Mouse (Mus musculus): ENCODE data around the gene Heatr5a.

Heatr5a gene

DNA sequence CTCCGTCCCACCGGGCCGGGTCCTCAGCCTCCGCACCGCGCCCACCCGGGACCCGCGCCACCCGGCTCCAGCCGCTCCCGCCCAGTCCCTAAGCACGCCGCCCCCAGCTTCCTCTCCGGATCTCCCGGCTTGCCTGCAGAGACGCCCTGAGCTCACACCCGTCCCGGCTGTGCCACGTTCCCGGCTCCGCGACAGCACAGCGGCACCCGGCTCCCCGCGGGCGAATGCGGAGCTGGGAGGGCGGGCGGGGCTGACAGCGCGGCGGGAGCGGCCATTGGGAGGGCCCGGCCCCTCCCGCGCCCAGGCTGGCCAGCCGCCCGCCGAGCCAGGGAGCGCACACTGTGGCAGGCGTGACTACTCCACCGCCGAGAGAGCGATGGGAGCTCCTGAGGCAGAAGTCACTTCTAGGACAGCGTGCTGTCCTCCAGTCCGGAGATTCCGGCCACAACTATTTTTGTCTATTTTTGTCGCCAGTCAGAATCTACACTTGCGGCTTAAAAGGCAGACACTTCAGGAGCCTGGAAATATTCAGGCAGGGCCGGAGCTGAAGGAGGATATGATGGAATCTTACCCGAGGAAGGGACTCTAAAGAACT, at the start of gene Heatr5a:
TSS of gene Heatr5a (minus strand) at position 252 of the 595 bp plus-strand sequence.
- in situ Hi-C loops (cut with MboI; ENCODE audit: low sequenced_read_pairs), result no loop called here

DNA sequence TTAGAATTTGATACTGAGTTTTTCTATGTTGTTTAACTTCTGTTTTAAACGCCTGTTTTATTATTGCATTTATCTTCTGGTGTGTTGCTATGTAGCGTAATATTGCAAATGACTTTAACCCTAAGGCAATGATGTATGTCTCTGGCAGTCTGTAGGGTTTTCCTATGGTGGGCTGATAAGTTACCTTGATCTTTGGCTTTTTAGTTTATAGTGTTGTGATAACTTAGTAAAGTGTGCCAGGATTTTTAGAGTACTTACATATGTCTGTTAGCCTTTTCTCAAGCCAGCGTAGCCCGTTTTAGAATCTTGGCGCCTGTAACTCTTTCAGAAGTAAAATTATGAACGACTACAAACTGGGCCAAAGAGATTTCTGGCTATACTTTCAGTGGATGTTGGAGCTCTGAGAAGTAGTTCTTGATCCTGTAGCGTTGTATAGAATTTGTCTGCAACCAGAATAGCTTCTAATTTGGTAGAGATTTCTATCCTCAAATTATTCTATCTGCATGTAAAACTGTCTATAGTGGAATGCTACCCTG, 43.4 kb upstream of the Heatr5a start:
- in situ Hi-C loops (cut with MboI; ENCODE audit: low sequenced_read_pairs), result loop anchor here (25.0 kb wide), 1 partner anchor 823 kb away; no protein-coding TSS in a partner anchor

DNA sequence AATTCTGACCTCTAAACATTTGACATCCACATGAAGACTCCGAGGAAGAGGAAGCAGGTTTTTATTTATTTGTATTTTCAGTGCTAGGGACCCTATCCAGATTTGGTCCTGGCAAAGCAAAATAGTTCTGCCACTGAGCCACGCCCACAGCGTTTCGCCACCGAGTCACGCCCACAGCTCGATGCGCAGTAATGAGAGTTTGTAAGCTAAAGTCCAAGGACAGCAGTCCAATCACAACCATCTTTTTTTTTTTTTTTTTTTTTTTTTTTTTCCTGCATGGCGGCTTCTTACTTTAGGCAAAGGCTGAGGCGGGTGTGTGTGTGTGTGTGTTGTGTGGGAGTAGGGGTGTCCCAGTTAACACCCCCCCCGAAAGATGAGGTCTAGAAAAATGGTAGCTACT, 42.9 kb upstream of the Heatr5a start:
- in situ Hi-C loops (cut with MboI; ENCODE audit: low sequenced_read_pairs), result loop anchor here (25.0 kb wide), 1 partner anchor 823 kb away; no protein-coding TSS in a partner anchor

DNA sequence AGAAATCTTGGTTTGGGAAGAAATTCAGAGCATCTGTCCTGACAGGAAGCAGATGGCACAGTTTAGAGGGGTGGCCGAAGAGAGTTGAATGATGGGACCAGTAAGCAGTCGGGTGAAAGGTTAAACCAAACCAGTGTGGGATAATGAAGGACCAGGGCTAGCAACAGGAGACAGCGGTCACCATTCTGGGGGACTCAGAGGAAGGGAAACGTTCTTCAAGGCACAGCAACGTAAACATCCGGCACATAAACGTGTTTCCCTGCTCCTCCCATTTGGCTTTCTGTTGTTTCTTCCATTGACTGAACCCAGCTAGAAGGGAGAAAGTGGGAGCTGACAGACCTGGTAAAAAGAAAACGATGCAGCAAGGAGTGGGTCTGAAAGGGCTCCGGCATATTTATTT, 42.2 kb upstream of the Heatr5a start:
- in situ Hi-C loops (cut with MboI; ENCODE audit: low sequenced_read_pairs), result loop anchor here (25.0 kb wide), 1 partner anchor 824 kb away; no protein-coding TSS in a partner anchor

DNA sequence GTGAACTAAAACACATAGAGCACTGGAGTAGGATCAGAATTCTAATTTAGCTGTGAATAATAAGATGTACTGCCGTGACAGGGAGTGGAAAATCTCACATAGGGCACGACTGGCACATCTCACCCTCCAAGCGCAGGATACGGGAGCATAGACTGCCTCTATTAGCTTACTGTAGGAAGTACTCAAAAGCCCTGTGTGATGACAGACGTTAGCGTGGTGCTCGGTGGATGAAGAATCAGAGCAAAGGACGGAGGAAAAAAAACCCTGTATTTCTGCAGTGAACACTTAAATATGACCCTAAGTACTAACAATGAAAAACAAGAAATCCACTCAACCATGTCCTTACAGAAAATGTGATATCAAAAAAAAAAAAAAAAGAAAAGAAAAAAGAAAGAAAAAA, 41.0 kb upstream of the Heatr5a start:
- in situ Hi-C loops (cut with MboI; ENCODE audit: low sequenced_read_pairs), result loop anchor here (25.0 kb wide), 1 partner anchor 825 kb away; no protein-coding TSS in a partner anchor

DNA sequence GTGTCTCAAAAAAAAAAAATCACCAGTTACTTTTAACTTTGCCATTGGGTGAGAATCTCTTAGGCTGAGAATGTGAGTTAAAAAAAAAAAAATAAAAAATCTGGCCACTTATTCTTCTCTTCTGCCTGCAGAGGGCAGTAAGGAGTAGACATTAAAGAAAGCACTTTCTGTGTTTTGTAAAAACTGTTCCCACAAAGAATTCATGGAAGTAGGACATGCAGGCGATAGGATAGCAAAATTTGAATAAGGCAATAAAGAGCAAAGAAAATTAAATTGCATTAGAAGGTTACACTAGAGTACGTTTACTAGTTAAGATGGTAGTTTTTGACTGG, 39.5 kb upstream of the Heatr5a start:
- in situ Hi-C loops (cut with MboI; ENCODE audit: low sequenced_read_pairs), result loop anchor here (25.0 kb wide), 1 partner anchor 827 kb away; no protein-coding TSS in a partner anchor

DNA sequence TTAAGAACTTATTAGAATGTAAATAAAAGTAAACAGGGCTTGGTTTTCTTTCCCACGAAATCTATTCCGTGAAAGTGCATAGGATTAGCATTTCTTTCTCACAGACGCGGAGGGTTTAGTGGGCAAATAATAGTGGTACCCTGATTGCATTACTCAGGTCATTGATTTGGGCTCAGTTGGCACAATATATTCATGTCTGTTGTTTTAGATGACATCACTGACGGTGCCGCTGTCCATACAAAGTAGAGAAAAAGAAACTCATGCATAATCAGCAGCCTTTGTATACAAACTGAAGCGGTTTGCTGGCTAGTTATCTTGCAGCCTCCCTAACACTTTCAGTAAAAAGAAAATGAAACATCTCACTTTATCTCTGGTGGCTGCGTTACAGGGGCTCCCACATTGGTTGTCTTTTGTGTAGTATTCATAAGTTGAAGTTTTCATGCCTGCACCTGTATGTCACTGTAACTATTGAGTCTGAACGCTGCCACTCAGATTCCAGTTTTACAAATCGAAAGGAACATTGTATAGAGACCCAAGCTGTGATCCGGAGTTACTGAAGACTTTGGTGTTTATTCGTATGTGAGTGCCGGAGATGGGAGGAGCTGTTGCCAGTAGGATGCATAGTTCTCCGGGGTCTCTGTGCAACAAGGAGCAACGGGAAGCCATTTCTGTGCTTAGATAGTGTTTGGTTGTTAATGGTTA, 39.0 kb upstream of the Heatr5a start:
- in situ Hi-C loops (cut with MboI; ENCODE audit: low sequenced_read_pairs), result loop anchor here (25.0 kb wide), 1 partner anchor 827 kb away; no protein-coding TSS in a partner anchor

DNA sequence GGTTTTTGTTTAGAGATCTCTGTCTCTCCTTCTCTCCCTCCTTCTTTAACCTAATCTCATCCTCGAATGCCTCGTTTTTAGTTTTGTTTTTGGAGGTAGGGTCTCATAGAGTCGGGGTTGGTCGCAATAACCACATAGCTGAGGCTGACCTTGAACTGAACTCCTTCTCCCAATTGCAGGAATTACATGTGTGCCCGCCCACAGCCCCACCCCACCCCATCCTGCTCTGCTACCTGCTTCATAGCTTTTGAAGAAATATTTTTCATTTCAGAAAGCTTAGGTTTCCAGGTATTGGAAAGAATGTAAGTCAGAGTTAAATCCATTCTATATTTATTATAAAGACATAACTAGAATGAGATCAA, 35.5 kb upstream of the Heatr5a start:
- in situ Hi-C loops (cut with MboI; ENCODE audit: low sequenced_read_pairs), result loop anchor here (25.0 kb wide), 1 partner anchor 831 kb away; no protein-coding TSS in a partner anchor

DNA sequence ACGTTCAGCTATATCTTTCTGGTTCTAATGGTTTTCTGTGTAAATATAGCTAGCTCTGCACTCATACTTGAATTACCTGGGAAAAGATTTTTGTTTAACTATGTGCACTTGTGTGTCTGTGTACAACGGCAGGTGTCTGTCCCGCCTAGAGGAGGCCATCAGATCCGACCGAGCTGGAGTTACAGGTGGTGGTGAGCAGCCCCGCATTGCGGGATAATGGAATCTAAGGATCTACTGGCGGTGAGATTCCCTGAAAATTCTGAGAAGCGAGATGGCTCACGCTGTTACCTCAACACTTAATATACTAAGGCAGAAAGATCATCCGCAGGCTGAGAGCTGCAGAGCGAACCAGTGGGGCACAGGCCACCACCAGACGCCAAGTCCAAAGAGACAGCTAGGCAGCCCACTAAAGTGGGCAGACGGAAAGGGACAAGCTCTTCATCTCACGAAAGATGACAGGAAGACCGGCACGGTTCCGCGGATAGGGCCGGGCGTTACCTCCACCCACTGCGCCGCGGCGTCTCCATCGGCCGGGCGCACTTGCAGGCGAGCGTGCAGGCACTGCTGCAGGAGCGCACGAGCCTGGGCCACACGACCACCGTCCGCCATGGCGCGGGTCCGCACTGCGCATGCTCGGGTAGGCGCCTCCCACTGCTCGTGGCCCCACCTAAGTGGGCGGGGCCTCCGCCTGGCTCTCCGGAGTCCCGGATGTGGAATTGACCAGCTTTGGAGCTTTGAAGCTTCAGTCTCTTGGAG, 34.9 kb upstream of the Heatr5a start, which contains the start of gene Dtd2:
TSS of gene Dtd2 (minus strand) at position 625 of the 756 bp plus-strand sequence.
- in situ Hi-C loops (cut with MboI; ENCODE audit: low sequenced_read_pairs), result loop anchor here (25.0 kb wide), 1 partner anchor 831 kb away; no protein-coding TSS in a partner anchor

DNA sequence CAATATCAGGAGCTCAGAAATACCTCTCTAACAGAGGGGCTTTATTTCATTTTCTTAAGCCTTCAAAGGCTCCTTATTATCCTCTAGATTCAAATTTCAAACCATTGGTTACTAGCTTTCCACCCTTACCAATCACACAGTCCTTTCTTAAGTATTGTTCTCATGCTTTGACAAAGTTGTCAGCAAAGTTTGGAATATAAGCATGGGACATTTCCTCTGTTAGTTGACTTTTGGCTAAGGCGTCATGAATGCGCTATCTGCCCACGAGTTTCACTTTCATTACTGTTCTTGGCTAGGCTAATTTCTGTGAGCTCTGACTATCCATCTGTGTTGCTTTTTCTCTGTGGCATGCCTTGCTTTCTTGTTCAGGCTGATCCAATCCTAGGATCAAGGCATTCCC, 31.6 kb upstream of the Heatr5a start:
- in situ Hi-C loops (cut with MboI; ENCODE audit: low sequenced_read_pairs), result loop anchor here (25.0 kb wide), 1 partner anchor 835 kb away; no protein-coding TSS in a partner anchor

DNA sequence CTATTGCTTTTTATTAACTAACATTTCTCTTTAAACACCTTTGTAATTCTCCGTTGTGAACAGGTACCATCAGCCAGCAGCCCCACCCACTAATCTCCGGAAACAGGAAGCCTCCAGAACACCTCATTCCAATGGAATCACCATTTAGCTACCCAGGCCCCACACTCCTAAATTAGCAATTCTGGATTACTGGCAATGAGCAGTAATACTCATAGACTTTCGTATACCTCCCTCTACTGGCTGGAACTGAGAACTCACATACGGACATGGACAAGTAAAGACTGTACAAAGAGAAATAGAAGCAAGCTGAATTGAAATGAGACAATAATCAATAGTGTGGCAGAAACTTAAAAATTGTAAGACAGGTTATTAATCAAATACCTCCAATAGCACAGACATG, 30.4 kb upstream of the Heatr5a start:
- in situ Hi-C loops (cut with MboI; ENCODE audit: low sequenced_read_pairs), result loop anchor here (25.0 kb wide), 1 partner anchor 836 kb away; no protein-coding TSS in a partner anchor

DNA sequence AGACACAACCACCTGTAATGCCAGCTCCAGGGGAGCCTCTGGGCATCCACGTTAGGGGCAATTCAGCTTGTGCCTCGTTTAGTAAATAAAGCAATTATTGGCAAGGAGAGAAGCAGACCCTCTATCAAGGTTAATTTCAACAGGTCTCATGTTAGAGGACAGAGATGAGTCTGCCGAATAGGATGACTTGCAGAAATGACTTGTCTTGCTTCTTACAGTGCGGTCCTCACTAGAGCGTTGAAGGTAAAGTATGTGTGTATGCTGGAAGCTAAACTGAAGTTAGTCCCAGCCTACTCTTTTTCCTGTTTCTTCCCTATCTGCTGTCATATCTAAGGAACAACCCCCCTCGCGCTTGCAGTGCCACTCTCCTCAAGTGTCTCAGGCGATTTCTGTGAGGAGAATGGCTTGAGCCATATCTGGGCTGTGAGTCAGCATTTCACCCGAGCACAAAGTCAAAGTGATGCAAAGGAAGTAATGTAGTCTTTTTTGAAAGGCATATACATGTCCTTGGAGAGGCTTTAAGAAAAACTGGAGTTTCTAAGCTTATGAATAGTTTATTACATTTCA, 27.3 kb upstream of the Heatr5a start:
- in situ Hi-C loops (cut with MboI; ENCODE audit: low sequenced_read_pairs), result loop anchor here (25.0 kb wide), 1 partner anchor 611 kb away; the partner anchor contains the start of gene Scfd1

DNA sequence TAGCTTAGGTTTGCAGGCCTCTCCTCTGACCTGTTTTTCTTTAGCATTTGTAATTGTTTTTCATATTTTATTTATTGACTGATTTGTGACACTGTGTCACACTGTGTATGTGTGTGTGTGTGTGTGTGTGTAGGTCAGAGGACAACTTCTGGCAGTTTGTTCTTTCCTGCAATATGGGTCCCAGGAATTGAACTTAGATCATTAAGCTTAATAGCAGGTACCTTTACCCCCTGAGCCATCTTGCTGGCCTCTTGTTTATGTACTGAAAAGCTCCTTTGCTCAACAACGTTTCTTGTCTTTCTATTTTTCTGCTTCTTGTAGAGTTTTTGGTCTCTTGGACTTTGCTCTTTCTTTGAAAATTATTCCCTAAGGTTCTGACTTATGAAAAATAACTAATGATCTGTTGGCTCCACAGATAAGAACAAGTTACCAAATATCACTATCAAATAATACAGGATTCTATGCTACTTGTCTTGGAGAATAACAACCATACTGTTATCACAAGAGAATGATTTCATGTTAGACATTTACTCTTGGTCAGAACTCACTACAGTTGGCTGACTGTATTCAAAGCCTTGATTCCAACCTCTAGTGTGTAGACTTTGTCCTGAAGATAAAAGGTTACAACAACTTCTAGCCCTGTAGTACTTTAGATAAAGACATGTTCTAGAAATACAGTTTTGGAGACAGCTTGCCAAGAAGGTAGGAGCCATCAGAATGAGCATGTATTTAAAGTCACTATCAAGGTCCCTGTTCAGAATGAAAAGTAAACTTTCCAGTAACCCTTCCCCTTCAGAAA, 24.8 kb upstream of the Heatr5a start:
- in situ Hi-C loops (cut with MboI; ENCODE audit: low sequenced_read_pairs), result loop anchor here (25.0 kb wide), 1 partner anchor 609 kb away; the partner anchor contains the start of gene Scfd1

DNA sequence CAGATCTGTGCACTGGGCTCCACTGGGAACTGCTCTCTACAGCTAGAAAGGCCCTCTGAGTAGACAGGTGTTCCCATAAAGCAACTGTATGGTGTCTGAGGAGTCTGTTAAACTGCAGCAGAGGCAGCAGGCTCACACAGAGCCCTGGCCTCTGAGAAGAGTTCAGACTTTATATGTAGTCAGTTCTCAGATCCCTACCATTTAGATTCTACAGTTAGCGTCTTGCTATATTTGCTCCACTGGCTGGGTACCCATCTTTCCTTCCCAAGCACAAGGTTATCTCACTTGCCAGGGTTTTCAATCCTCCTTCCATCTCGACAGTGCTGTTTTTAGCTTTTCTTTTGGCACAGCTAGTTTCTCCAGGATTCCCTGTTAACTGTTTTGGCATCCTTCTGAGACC, 19.5 kb upstream of the Heatr5a start:
- in situ Hi-C loops (cut with MboI; ENCODE audit: low sequenced_read_pairs), result loop anchor here (25.0 kb wide), 1 partner anchor 603 kb away; the partner anchor contains the start of gene Scfd1

DNA sequence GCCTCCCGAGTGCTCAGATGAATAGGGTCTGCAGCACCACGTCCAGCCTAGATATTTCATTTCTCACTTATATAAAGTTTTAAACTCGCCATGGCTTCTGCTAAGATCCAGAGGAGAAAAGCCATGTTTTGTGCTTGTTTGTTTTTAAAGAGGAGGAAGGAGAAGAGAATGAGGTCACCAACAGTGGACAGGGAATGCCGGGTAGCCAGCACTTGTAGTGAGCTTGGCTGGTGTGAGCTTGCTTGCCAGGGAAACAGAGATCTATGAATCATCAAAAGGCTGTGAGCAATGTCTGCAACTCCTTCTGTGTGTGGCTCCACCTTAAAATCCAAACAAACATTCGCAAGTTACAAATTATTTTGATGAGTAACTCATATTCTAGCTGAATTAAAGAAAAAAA, 17.4 kb upstream of the Heatr5a start:
- in situ Hi-C loops (cut with MboI; ENCODE audit: low sequenced_read_pairs), result loop anchor here (25.0 kb wide), 1 partner anchor 601 kb away; the partner anchor contains the start of gene Scfd1

DNA sequence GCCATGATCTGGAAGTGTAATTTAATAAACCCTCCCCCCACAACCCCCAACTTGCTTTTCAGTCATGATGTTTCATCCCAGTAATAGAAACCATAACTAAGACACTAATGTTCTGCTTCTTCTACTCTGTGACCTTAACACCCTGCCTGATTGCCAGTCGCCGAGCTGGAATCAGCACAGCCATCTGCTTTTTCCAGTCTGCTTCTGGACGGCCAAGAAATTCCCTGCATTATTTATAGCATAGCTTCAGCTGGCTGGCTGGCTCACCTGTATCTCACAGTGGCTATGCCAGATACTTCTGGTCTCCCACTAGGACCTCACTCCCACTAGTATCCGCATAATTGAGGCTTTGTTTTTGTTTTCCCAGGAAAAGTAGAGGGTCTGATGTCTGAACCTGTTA, 14.7 kb upstream of the Heatr5a start:
- in situ Hi-C loops (cut with MboI; ENCODE audit: low sequenced_read_pairs), result loop anchor here (25.0 kb wide), 1 partner anchor 599 kb away; the partner anchor contains the start of gene Scfd1

DNA sequence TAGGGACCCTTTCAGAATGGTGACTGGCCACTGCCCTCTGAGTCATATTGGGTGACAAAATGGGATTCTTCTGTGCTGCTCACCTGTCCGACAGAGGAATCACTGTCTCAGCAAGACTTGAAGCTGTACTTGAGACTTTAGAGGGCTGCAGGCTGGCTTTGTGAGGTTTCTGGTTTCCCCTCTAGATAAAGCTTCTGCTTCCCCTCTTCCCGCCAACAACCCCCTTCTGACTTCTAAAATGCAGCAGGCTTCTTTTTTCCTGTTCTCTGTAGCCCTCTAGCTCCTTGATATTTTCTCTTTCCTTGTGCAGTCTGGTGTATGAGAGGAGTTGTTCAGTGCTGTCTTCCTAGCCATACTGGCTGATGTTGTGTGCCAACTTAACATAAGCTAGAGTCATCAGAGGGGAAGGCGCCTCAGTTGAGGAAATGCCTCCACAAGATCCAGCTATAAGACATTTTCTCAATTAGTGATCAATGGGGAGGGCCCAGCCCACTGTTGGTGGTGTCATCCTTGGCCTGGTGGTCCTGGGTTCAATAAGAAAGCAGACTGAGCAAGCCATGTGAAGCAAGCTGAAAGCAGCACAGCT, 14.1 kb upstream of the Heatr5a start:
- in situ Hi-C loops (cut with MboI; ENCODE audit: low sequenced_read_pairs), result loop anchor here (25.0 kb wide), 1 partner anchor 598 kb away; the partner anchor contains the start of gene Scfd1

DNA sequence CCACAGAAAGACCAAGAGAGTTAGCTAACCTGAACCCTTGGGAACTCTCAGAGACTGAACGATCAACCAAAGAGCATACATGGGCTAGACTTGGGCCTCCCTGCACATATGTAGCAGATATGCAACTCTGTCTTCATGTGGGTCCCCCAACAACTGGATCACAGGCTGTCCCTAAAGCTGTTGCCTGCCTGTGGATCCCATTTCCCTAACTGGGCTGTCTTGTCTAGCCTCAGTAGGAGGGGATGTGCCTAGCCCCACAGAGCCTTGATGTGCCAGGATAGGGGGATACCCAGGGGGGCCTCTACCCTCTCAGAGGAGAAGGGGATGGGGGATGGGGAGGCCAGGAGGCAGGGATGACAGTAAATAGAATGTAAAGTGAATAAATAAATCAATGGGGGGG, 12.5 kb upstream of the Heatr5a start:
- in situ Hi-C loops (cut with MboI; ENCODE audit: low sequenced_read_pairs), result loop anchor here (25.0 kb wide), 1 partner anchor 596 kb away; the partner anchor contains the start of gene Scfd1

DNA sequence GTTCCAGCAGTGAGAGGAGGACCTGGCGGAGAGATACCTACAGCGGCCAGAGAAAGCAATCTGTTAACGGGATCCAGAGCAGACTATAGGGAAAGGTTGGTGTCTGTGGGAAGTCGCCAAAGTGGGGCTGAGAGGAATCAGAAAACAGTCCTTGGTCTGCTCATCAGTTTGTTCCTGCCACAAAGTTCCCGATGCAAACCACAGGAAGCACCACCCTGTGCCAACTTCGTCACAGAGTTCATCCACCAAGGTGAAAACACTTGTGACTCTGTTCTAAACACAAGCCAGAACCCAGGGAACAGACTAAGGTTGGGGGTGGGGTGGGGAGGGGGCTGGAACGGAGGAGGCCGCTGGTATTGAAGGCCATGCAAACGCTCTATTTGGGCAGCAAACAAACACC, 5.4 kb upstream of the Heatr5a start:
- in situ Hi-C loops (cut with MboI; ENCODE audit: low sequenced_read_pairs), result loop anchor here (25.0 kb wide), 1 partner anchor 589 kb away; the partner anchor contains the start of gene Scfd1

Data from CH12F3 (cell line).